Mouse (Mus musculus): Measurements from ENCODE around the gene Vav3. TPM values are rescaled to one million over a fixed set of nuclear protein-coding genes. Genes with fewer than 3 reads are reported as not detected.

Gene Vav3
- polyA plus RNA-seq, 1 experiment from 2014 or later: 18.4 TPM

DNA sequence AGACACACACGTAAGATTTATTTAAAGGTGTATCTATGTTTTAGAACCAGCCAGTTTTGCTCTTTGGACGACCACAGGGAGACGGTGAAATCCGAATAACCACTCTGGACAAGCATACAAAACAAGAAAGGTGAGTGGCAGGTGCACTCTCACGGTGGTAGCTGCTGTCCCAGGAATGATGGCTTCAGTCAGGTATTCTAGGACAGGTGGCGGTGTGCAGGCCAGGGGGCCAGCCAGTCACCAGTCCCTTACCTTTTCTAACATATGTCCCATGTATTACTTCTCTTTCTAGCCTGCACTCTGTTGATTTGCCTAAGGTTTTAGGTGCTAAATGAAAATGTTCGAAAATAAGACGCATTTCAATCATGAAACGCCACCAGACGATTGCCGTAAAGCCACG lies 185.4 kb downstream of the Vav3 start:
- no peak overlapping the region for H3K9ac ChIP-seq (ENCODE audit: low read length)
- DNase-seq (ENCODE audit: low spot score, missing footprints) (peak; percentile 47), ATAC-seq (ENCODE audit: low FRiP score) (peak; percentile 39; the same call in 1 of the 2 replicates)
- no peaks in the 10 kb centered on the region for H3K4me1 ChIP-seq (ENCODE audit: control insufficient read depth, insufficient read depth, low read length)
- H3K4me2 ChIP-seq: no peak overlapping the region
- no peak overlapping the region for H3K27ac ChIP-seq (ENCODE audit: low read depth, low read length)
- H3K9me3 ChIP-seq (ENCODE audit: control insufficient read depth, low read length): no peaks in the 10 kb centered on the region
- H3K27me3 ChIP-seq (ENCODE audit: control insufficient read depth, insufficient read depth, low read length): no peaks in the 10 kb centered on the region
- H3K4me3 ChIP-seq (ENCODE audit: low read depth, low read length): no peak overlapping the region
- no peaks in the 10 kb centered on the region for H3K36me3 ChIP-seq (ENCODE audit: control insufficient read depth, insufficient read depth, low read length)
- 90% methylated on average over 12 of the region's 12 CpGs for WGBS

DNA sequence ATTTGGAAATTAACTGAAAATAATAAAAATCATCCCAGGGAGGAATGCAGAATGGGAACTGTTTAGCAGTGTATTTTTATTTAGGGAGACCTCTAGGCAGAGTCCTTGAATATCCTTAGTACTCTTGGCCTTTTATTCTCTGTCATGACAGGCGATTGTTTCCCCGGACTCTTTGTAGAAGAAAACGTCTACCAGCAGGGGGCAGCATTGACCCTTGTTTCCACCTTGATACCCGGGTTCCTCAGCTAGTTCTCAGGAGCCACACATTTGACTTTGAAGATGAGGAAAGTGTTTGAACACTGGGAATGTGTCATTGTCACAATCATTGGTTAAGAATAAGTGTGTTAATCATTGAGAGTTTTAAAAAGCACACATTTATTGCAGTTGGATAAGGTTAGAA lies 185.8 kb downstream of the Vav3 start:
- no peak overlapping the region for H3K4me3 ChIP-seq (ENCODE audit: low read depth, low read length)
- no peaks in the 10 kb centered on the region for H3K36me3 ChIP-seq (ENCODE audit: control insufficient read depth, insufficient read depth, low read length)
- 4% methylated on average over 4 of the region's 4 CpGs for WGBS
- H3K27me3 ChIP-seq (ENCODE audit: control insufficient read depth, insufficient read depth, low read length): no peaks in the 10 kb centered on the region
- H3K27ac ChIP-seq (ENCODE audit: low read depth, low read length): no peak overlapping the region
- no peak overlapping the region for H3K9ac ChIP-seq (ENCODE audit: low read length)
- no peaks in the 10 kb centered on the region for H3K4me1 ChIP-seq (ENCODE audit: control insufficient read depth, insufficient read depth, low read length)
- ATAC-seq (ENCODE audit: low FRiP score): peak; percentile 68
- H3K4me2 ChIP-seq: no peak overlapping the region
- H3K9me3 ChIP-seq (ENCODE audit: control insufficient read depth, low read length): no peaks in the 10 kb centered on the region
- DNase-seq (ENCODE audit: low spot score, missing footprints): peak; percentile 99

DNA sequence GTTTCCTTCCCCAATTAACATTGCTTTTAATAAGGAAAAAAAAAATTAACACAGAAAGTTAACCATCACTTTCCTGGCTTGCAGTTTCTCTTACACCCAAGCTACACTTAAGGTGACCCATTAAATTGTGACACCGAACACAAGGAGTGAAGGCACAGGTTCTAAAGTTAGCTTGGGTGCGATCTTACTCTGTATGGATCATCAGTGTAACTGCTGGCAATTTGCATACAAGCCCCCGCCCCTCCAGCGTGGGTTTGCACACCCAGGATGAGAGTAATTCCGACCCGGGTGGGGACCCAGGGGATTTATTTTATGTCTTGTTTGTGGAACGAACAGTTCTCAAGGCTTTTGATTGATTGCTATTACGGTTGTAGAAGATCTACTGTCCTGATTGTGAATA lies 186.2 kb downstream of the Vav3 start:
- no peak overlapping the region for H3K4me3 ChIP-seq (ENCODE audit: low read depth, low read length)
- DNase-seq (ENCODE audit: low spot score, missing footprints) (peak; percentile 81), ATAC-seq (ENCODE audit: low FRiP score) (peak; percentile 41; the same call in 1 of the 2 replicates)
- no peaks in the 10 kb centered on the region for H3K4me1 ChIP-seq (ENCODE audit: control insufficient read depth, insufficient read depth, low read length)
- no peak overlapping the region for H3K4me2 ChIP-seq
- H3K27ac ChIP-seq (ENCODE audit: low read depth, low read length): no peak overlapping the region
- 76% methylated on average over 8 of the region's 8 CpGs for WGBS
- H3K9ac ChIP-seq (ENCODE audit: low read length): no peak overlapping the region
- no peaks in the 10 kb centered on the region for H3K36me3 ChIP-seq (ENCODE audit: control insufficient read depth, insufficient read depth, low read length)
- H3K27me3 ChIP-seq (ENCODE audit: control insufficient read depth, insufficient read depth, low read length): no peaks in the 10 kb centered on the region
- H3K9me3 ChIP-seq (ENCODE audit: control insufficient read depth, low read length): no peaks in the 10 kb centered on the region

- DNase-seq (ENCODE audit: low spot score, missing footprints) (peak; percentile 60), ATAC-seq (ENCODE audit: low FRiP score) (no peak)
- Histone ChIP-seq H3K27me3 (ENCODE audit: control insufficient read depth, insufficient read depth, low read length) (no peaks in the 10 kb centered on the region), H3K4me3 (ENCODE audit: low read depth, low read length) (no peak overlapping the region), H3K36me3 (ENCODE audit: control insufficient read depth, insufficient read depth, low read length) (no peaks in the 10 kb centered on the region), H3K4me2 (no peak overlapping the region), H3K9ac (ENCODE audit: low read length) (no peak overlapping the region), H3K9me3 (ENCODE audit: control insufficient read depth, low read length) (no peaks in the 10 kb centered on the region), H3K27ac (ENCODE audit: low read depth, low read length) (no peak overlapping the region), H3K4me1 (ENCODE audit: control insufficient read depth, insufficient read depth, low read length) (no peaks in the 10 kb centered on the region)
- 45% methylated on average over 4 of the region's 4 CpGs for WGBS
Observed at GRCm38 (mm10) chr3:109528688-109529087, 188.2 kb downstream of the Vav3 start.

DNA sequence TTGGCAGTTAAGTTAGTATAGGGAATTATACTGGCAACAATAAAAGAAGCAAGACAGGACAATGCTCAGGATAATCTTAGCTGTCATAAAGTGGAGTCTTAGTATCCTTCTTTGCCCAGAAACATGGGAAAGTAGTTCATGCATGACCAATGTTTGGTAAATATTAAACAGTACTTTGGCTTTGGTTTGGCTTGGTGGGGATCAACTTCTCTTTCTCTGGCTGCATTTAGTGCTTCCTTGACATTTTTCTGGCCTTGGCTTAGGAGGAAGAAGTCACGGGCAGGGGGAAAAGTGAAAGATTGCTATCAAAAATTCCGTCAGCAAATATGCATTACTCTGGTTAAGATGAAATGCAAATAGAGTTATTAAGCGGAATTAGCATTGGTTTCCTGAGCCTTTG lies 197.2 kb downstream of the Vav3 start:
- 77% methylated on average over 3 of the region's 3 CpGs for WGBS
- ATAC-seq (ENCODE audit: low FRiP score) (no peak), DNase-seq (ENCODE audit: low spot score, missing footprints) (no peak)
- H3K4me2 ChIP-seq: no peak overlapping the region
- H3K36me3 ChIP-seq (ENCODE audit: control insufficient read depth, insufficient read depth, low read length): no peaks in the 10 kb centered on the region
- H3K4me1 ChIP-seq (ENCODE audit: control insufficient read depth, insufficient read depth, low read length): no peaks in the 10 kb centered on the region
- no peak overlapping the region for H3K4me3 ChIP-seq (ENCODE audit: low read depth, low read length)
- no peak overlapping the region for H3K9ac ChIP-seq (ENCODE audit: low read length)
- no peaks in the 10 kb centered on the region for H3K9me3 ChIP-seq (ENCODE audit: control insufficient read depth, low read length)
- no peak overlapping the region for H3K27ac ChIP-seq (ENCODE audit: low read depth, low read length)
- no peaks in the 10 kb centered on the region for H3K27me3 ChIP-seq (ENCODE audit: control insufficient read depth, insufficient read depth, low read length)

- H3K27me3 ChIP-seq (ENCODE audit: control insufficient read depth, insufficient read depth, low read length): no peaks in the 10 kb centered on the region
- ATAC-seq (ENCODE audit: low FRiP score): no peak
- no peak overlapping the region for H3K4me3 ChIP-seq (ENCODE audit: low read depth, low read length)
- H3K4me2 ChIP-seq: no peak overlapping the region
- no peaks in the 10 kb centered on the region for H3K36me3 ChIP-seq (ENCODE audit: control insufficient read depth, insufficient read depth, low read length)
- WGBS: 52% methylated on average over 4 of the region's 4 CpGs
- H3K9me3 ChIP-seq (ENCODE audit: control insufficient read depth, low read length): no peaks in the 10 kb centered on the region
- H3K9ac ChIP-seq (ENCODE audit: low read length): no peak overlapping the region
- no peaks in the 10 kb centered on the region for H3K4me1 ChIP-seq (ENCODE audit: control insufficient read depth, insufficient read depth, low read length)
- H3K27ac ChIP-seq (ENCODE audit: low read depth, low read length): no peak overlapping the region
- no peak for DNase-seq (ENCODE audit: low spot score, missing footprints)
Observed at GRCm38 (mm10) chr3:109540009-109540408, 199.6 kb downstream of the Vav3 start.

- H3K9ac ChIP-seq (ENCODE audit: low read length): no peak overlapping the region
- no peak for ATAC-seq (ENCODE audit: low FRiP score)
- H3K27me3 ChIP-seq (ENCODE audit: control insufficient read depth, insufficient read depth, low read length): no peaks in the 10 kb centered on the region
- WGBS: 51% methylated on average over 7 of the region's 7 CpGs
- no peak overlapping the region for H3K4me2 ChIP-seq
- no peaks in the 10 kb centered on the region for H3K9me3 ChIP-seq (ENCODE audit: control insufficient read depth, low read length)
- no peaks in the 10 kb centered on the region for H3K36me3 ChIP-seq (ENCODE audit: control insufficient read depth, insufficient read depth, low read length)
- H3K27ac ChIP-seq (ENCODE audit: low read depth, low read length): no peak overlapping the region
- peak; percentile 59 for DNase-seq (ENCODE audit: low spot score, missing footprints)
- H3K4me1 ChIP-seq (ENCODE audit: control insufficient read depth, insufficient read depth, low read length): no peaks in the 10 kb centered on the region
- H3K4me3 ChIP-seq (ENCODE audit: low read depth, low read length): no peak overlapping the region
Observed at GRCm38 (mm10) chr3:109544476-109545221, 204.2 kb downstream of the Vav3 start.

DNA sequence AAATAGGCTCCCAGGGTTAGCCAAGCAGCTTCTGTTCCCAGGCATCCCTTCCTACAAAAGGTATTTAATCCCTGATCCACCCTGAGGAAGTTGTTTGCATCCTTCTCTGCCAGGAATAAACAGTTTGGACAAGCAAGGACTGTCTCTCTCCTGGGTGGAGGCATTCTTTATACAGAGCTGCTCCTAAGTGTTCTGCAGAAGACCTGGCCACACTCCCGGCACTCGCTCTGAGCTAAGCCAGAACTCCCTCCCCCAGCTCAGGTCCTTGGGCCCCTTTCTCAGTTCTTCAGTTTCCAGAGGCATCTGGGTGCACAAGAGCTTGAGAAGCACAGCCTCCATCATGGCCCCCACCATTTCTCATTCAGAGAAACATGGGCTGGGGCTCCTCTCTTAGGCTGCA lies 216.9 kb downstream of the Vav3 start:
- ATAC-seq (ENCODE audit: low FRiP score) (no peak), DNase-seq (ENCODE audit: low spot score, missing footprints) (no peak)
- Histone ChIP-seq H3K9me3 (ENCODE audit: control insufficient read depth, low read length) (no peaks in the 10 kb centered on the region), H3K27me3 (ENCODE audit: control insufficient read depth, insufficient read depth, low read length) (no peaks in the 10 kb centered on the region), H3K27ac (ENCODE audit: low read depth, low read length) (no peak overlapping the region), H3K4me1 (ENCODE audit: control insufficient read depth, insufficient read depth, low read length) (no peaks in the 10 kb centered on the region; the same call in 1 of the 2 replicates), H3K9ac (ENCODE audit: low read length) (no peak overlapping the region), H3K36me3 (ENCODE audit: control insufficient read depth, insufficient read depth, low read length) (no peaks in the 10 kb centered on the region), H3K4me2 (no peak overlapping the region), H3K4me3 (ENCODE audit: low read depth, low read length) (no peak overlapping the region)
- WGBS: 53% methylated on average over 2 of the region's 2 CpGs

GRCm38 (mm10) chr3:109561295-109561694 lies 220.8 kb downstream of the Vav3 start:
- H3K9ac ChIP-seq (ENCODE audit: low read length): no peak overlapping the region
- H3K4me1 ChIP-seq (ENCODE audit: control insufficient read depth, insufficient read depth, low read length): no peaks in the 10 kb centered on the region; the same call in 1 of the 2 replicates
- DNase-seq (ENCODE audit: low spot score, missing footprints) (peak; percentile 79), ATAC-seq (ENCODE audit: low FRiP score) (peak; percentile 78)
- H3K9me3 ChIP-seq (ENCODE audit: control insufficient read depth, low read length): no peaks in the 10 kb centered on the region
- 32% methylated on average over 4 of the region's 4 CpGs for WGBS
- no peak overlapping the region for H3K27ac ChIP-seq (ENCODE audit: low read depth, low read length)
- H3K4me2 ChIP-seq: no peak overlapping the region
- no peak overlapping the region for H3K4me3 ChIP-seq (ENCODE audit: low read depth, low read length)
- H3K36me3 ChIP-seq (ENCODE audit: control insufficient read depth, insufficient read depth, low read length): no peaks in the 10 kb centered on the region
- H3K27me3 ChIP-seq (ENCODE audit: control insufficient read depth, insufficient read depth, low read length): no peaks in the 10 kb centered on the region
